Mouse (Mus musculus): ENCODE measurements at regions not wholly inside any gene's neighbourhood (a gene's known extent, or its start where the extent isn't known, plus 50 kb on each side); places are given as distances from the start of the nearest gene placed in this dataset.
A peak's percentile ranks its signal among the peaks of the same experiment; 100 is the strongest.

GRCm38 (mm10) chr3:147824451-147824850 lies 972.3 kb downstream of the Ttll7 start:
- no peak for ATAC-seq (ENCODE audit: insufficient read depth, low read depth)
- H3K27me3 ChIP-seq (ENCODE audit: control insufficient read depth, insufficient read depth, low read length), result no peaks in the 10 kb centered on the region
- no peak overlapping the region for H3K4me2 ChIP-seq (ENCODE audit: low read depth, low read length)
- TF ChIP-seq EP300 (IDR thresholded peaks at IDR 0.05; ENCODE audit: low read depth), result no peak
- no peak for TF ChIP-seq CTCF (IDR thresholded peaks at IDR 0.05; ENCODE audit: low read depth)
- no peak overlapping the region for H3K9ac ChIP-seq (replicated peaks; ENCODE audit: low read depth, low read length)
- H3K4me3 ChIP-seq (ENCODE audit: low read depth, low read length), result no peak overlapping the region
- no peak overlapping the region for H3K27ac ChIP-seq (ENCODE audit: low read depth)
- no peak for DNase-seq (ENCODE audit: low spot score)
- no peaks in the 10 kb centered on the region for H3K36me3 ChIP-seq (replicated peaks; ENCODE audit: control insufficient read depth, insufficient read depth, low read length)
- H3K4me1 ChIP-seq (ENCODE audit: control insufficient read depth, insufficient read depth), result no peaks in the 10 kb centered on the region
- no peaks in the 10 kb centered on the region for H3K9me3 ChIP-seq (replicated peaks; ENCODE audit: control insufficient read depth, low read length)

GRCm38 (mm10) chr3:147814080-147814650 lies 962.0 kb downstream of the Ttll7 start:
- H3K36me3 ChIP-seq (replicated peaks; ENCODE audit: control insufficient read depth, insufficient read depth, low read length), result no peaks in the 10 kb centered on the region
- ATAC-seq (ENCODE audit: insufficient read depth, low read depth) (no peak), DNase-seq (ENCODE audit: low spot score) (no peak)
- TF ChIP-seq EP300 (IDR thresholded peaks at IDR 0.05; ENCODE audit: low read depth), result no peak
- TF ChIP-seq CTCF (IDR thresholded peaks at IDR 0.05; ENCODE audit: low read depth), result no peak
- H3K9ac ChIP-seq (replicated peaks; ENCODE audit: low read depth, low read length), result no peak overlapping the region
- no peak overlapping the region for H3K4me3 ChIP-seq (ENCODE audit: low read depth, low read length)
- no peak overlapping the region for H3K4me2 ChIP-seq (ENCODE audit: low read depth, low read length)
- H3K27ac ChIP-seq (ENCODE audit: low read depth), result no peak overlapping the region
- H3K27me3 ChIP-seq (ENCODE audit: control insufficient read depth, insufficient read depth, low read length), result no peaks in the 10 kb centered on the region
- H3K9me3 ChIP-seq (replicated peaks; ENCODE audit: control insufficient read depth, low read length), result no peaks in the 10 kb centered on the region
- H3K4me1 ChIP-seq (ENCODE audit: control insufficient read depth, insufficient read depth), result no peaks in the 10 kb centered on the region

- no peaks in the 10 kb centered on the region for H3K27me3 ChIP-seq (ENCODE audit: control insufficient read depth, insufficient read depth, low read length)
- WGBS, result 80% methylated on average over 4 of the region's 4 CpGs
- no peak for TF ChIP-seq CTCF (IDR thresholded peaks at IDR 0.05; ENCODE audit: low read depth)
- TF ChIP-seq EP300 (IDR thresholded peaks at IDR 0.05; ENCODE audit: low read depth), result no peak
- H3K4me3 ChIP-seq (ENCODE audit: low read depth, low read length), result no peak overlapping the region
- no peak overlapping the region for H3K27ac ChIP-seq (ENCODE audit: low read depth)
- H3K4me1 ChIP-seq (ENCODE audit: control insufficient read depth, insufficient read depth), result no peaks in the 10 kb centered on the region
- no peak for DNase-seq (ENCODE audit: low spot score)
- H3K4me2 ChIP-seq (ENCODE audit: low read depth, low read length), result no peak overlapping the region
- H3K9ac ChIP-seq (replicated peaks; ENCODE audit: low read depth, low read length), result no peak overlapping the region
- H3K36me3 ChIP-seq (replicated peaks; ENCODE audit: control insufficient read depth, insufficient read depth, low read length), result no peaks in the 10 kb centered on the region
- no peak for ATAC-seq (ENCODE audit: insufficient read depth, low read depth)
- no peaks in the 10 kb centered on the region for H3K9me3 ChIP-seq (replicated peaks; ENCODE audit: control insufficient read depth, low read length)
Observed at GRCm38 (mm10) chr3:147802546-147802945, 950.4 kb downstream of the Ttll7 start.

GRCm38 (mm10) chr3:147796524-147796923 lies 944.4 kb downstream of the Ttll7 start:
- ATAC-seq (ENCODE audit: insufficient read depth, low read depth) (peak; percentile 83), DNase-seq (ENCODE audit: low spot score) (peak; percentile 68)
- TF ChIP-seq EP300 (IDR thresholded peaks at IDR 0.05; ENCODE audit: low read depth) (no peak), CTCF (IDR thresholded peaks at IDR 0.05; ENCODE audit: low read depth) (no peak)
- Histone ChIP-seq H3K4me3 (ENCODE audit: low read depth, low read length) (no peak overlapping the region), H3K4me1 (ENCODE audit: control insufficient read depth, insufficient read depth) (no peaks in the 10 kb centered on the region), H3K36me3 (replicated peaks; ENCODE audit: control insufficient read depth, insufficient read depth, low read length) (no peaks in the 10 kb centered on the region), H3K27ac (ENCODE audit: low read depth) (no peak overlapping the region), H3K9ac (replicated peaks; ENCODE audit: low read depth, low read length) (no peak overlapping the region), H3K9me3 (replicated peaks; ENCODE audit: control insufficient read depth, low read length) (no peaks in the 10 kb centered on the region), H3K4me2 (ENCODE audit: low read depth, low read length) (no peak overlapping the region), H3K27me3 (ENCODE audit: control insufficient read depth, insufficient read depth, low read length) (no peaks in the 10 kb centered on the region)
- 43% methylated on average over 8 of the region's 8 CpGs for WGBS

- no peak overlapping the region for H3K9ac ChIP-seq (replicated peaks; ENCODE audit: low read depth, low read length)
- H3K36me3 ChIP-seq (replicated peaks; ENCODE audit: control insufficient read depth, insufficient read depth, low read length), result no peaks in the 10 kb centered on the region
- no peak overlapping the region for H3K4me3 ChIP-seq (ENCODE audit: low read depth, low read length)
- no peaks in the 10 kb centered on the region for H3K9me3 ChIP-seq (replicated peaks; ENCODE audit: control insufficient read depth, low read length)
- TF ChIP-seq EP300 (IDR thresholded peaks at IDR 0.05; ENCODE audit: low read depth) (no peak), CTCF (IDR thresholded peaks at IDR 0.05; ENCODE audit: low read depth) (no peak)
- no peak overlapping the region for H3K4me2 ChIP-seq (ENCODE audit: low read depth, low read length)
- H3K27ac ChIP-seq (ENCODE audit: low read depth), result no peak overlapping the region
- no peak for DNase-seq (ENCODE audit: low spot score)
- H3K4me1 ChIP-seq (ENCODE audit: control insufficient read depth, insufficient read depth), result no peaks in the 10 kb centered on the region
- ATAC-seq (ENCODE audit: insufficient read depth, low read depth), result no peak
- H3K27me3 ChIP-seq (ENCODE audit: control insufficient read depth, insufficient read depth, low read length), result no peaks in the 10 kb centered on the region
Observed at GRCm38 (mm10) chr3:147795116-147795515, 942.9 kb downstream of the Ttll7 start.

- WGBS, result 75% methylated on average over 2 of the region's 2 CpGs
Observed at GRCm38 (mm10) chr3:147786555-147786954, 934.4 kb downstream of the Ttll7 start.

More at GRCm38 (mm10) chr3:147786555-147786954, 934.4 kb downstream of the Ttll7 start:
- Histone ChIP-seq H3K4me3 (ENCODE audit: low read depth, low read length) (no peak overlapping the region), H3K9me3 (replicated peaks; ENCODE audit: control insufficient read depth, low read length) (no peaks in the 10 kb centered on the region), H3K4me1 (ENCODE audit: control insufficient read depth, insufficient read depth) (no peaks in the 10 kb centered on the region), H3K9ac (replicated peaks; ENCODE audit: low read depth, low read length) (no peak overlapping the region), H3K27me3 (ENCODE audit: control insufficient read depth, insufficient read depth, low read length) (no peaks in the 10 kb centered on the region), H3K4me2 (ENCODE audit: low read depth, low read length) (no peak overlapping the region), H3K27ac (ENCODE audit: low read depth) (no peak overlapping the region), H3K36me3 (replicated peaks; ENCODE audit: control insufficient read depth, insufficient read depth, low read length) (no peaks in the 10 kb centered on the region)
- no peak for DNase-seq (ENCODE audit: low spot score)
- TF ChIP-seq CTCF (IDR thresholded peaks at IDR 0.05; ENCODE audit: low read depth), result no peak
- ATAC-seq (ENCODE audit: insufficient read depth, low read depth), result no peak

Data from heart, postnatal 0 days (tissue).